Mouse (Mus musculus) lung, adult 2 months (tissue): Measurements from ENCODE around the gene Cdk14.

ENCODE experiments used
- CTCF ChIP-seq: fragments of 200-500 bp; IDR thresholded peaks from 2 replicates; pipeline ENCODE4 v1.5.1; 2011; ENCODE audit warnings: mild to moderate bottlenecking, low read length, control low read depth; ENCODE audit not compliant: insufficient read depth
- POLR2A ChIP-seq: fragments of 200-500 bp; IDR thresholded peaks from 2 replicates; pipeline ENCODE4 v1.6.1; 2011; ENCODE audit warnings: low read depth, mild to moderate bottlenecking, control low read depth, low read length, borderline replicate concordance; ENCODE audit errors: extremely low read depth

GRCm38 (mm10) chr5:4778274-4778673 is 641.8 kb downstream of the Cdk14 start:
- TF ChIP-seq CTCF: no peak
- no peak for TF ChIP-seq POLR2A
